Comparison of ENCODE assay signal across 8 mouse cellular contexts in the genomic region with DNA sequence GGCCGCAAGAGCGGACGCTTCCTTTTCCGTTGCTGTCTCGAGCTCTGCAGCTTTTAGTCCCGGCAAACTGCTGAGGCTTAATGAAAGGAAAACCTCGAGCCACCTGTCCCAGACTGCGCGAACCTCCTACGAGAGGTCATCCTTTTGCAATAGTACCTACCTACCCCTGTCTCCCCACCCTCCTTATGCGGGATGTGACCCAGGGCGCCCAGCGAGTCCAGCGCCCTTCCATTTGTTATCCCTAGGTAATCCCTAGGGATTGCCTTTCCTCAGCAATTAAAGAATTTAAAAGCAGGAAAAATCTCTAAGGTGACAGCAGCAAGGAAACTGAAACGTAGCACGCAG. TPM values are rescaled to one million over a fixed set of nuclear protein-coding genes. Genes with fewer than 3 reads are reported as not detected.
DNase-seq lines count a peak whose midpoint lies in the region; ATAC-seq and TF ChIP-seq lines count a peak whose summit lies in the region.

No protein-coding gene starts in this region.

- DNase-seq in layer of hippocampus, adult 2 months (ENCODE audit: low spot score in 2 of 2) = no peak
- DNase-seq in layer of hippocampus, postnatal 36 days = no peak
- DNase-seq in limb, embryonic 11.5 days (ENCODE audit: low spot score) = no peak
- no peak for DNase-seq in right cerebral cortex, postnatal 14 days
- DNase-seq in natural killer cell, adult 2 months (ENCODE audit: low spot score in 2 of 2) = no peak
- no peak for DNase-seq in right cerebral cortex, adult 2 months (ENCODE audit: low spot score in 2 of 2)

- TF ChIP-seq POLR2A in embryonic fibroblast, embryonic 13.5 days (IDR thresholded peaks at IDR 0.05; ENCODE audit: low read depth, low read length) = 0 out of 2 replicates have a peak, but pooled peaks have one; percentile 5

- ATAC-seq in limb, embryonic 11.5 days (ENCODE audit: insufficient number of reproducible peaks, low FRiP score, low TSS enrichment, low read depth) = no peak; the same call in 1 of the 2 replicates
- no peak; the same call in 1 of the 2 replicates for ATAC-seq in neural tube, embryonic 14.5 days (ENCODE audit: low read depth)

- 0 out of 2 replicates have a peak, but pooled peaks cover 5% of the 10 kb centered on the region for H3K9me3 ChIP-seq in limb, embryonic 11.5 days (ENCODE audit: control insufficient read depth, low read length)
- peaks cover 2% of the 10 kb centered on the region; the same call in 1 of the 2 replicates for H3K9me3 ChIP-seq in neural tube, embryonic 14.5 days (ENCODE audit: control insufficient read depth, low read length)

- WGBS in limb, embryonic 11.5 days = 2% methylated on average over 16 of the region's 16 CpGs
- 1% methylated on average over 16 of the region's 16 CpGs for WGBS in neural tube, embryonic 14.5 days

- TF ChIP-seq CTCF in layer of hippocampus, adult 2 months (conservative IDR thresholded peaks at IDR 0.05) = no peak
- TF ChIP-seq CTCF in embryonic fibroblast, embryonic 13.5 days (IDR thresholded peaks at IDR 0.05; ENCODE audit: borderline replicate concordance, insufficient read depth, low read length) = no peak

- H3K4me1 ChIP-seq in embryonic fibroblast, embryonic 13.5 days (ENCODE audit: control insufficient read depth, insufficient read depth, low read length) = no peaks in the 10 kb centered on the region
- peaks cover 6% of the 10 kb centered on the region; the same call in 1 of the 2 replicates for H3K4me1 ChIP-seq in limb, embryonic 11.5 days (ENCODE audit: control insufficient read depth, insufficient read depth, low read length)
- no peaks in the 10 kb centered on the region for H3K4me1 ChIP-seq in neural tube, embryonic 14.5 days (ENCODE audit: control insufficient read depth, insufficient read depth, low read length)

- H3K9ac ChIP-seq in limb, embryonic 11.5 days (ENCODE audit: low read length) = peak overlapping the region; percentile 62
- peak overlapping the region; percentile 72 for H3K9ac ChIP-seq in neural tube, embryonic 14.5 days (replicated peaks; ENCODE audit: low read depth, low read length)

- no peaks in the 10 kb centered on the region for H3K27me3 ChIP-seq in limb, embryonic 11.5 days (ENCODE audit: control insufficient read depth, insufficient read depth, low read length)
- no peaks in the 10 kb centered on the region for H3K27me3 ChIP-seq in neural tube, embryonic 14.5 days (ENCODE audit: control insufficient read depth, insufficient read depth, low read length)

- H3K36me3 ChIP-seq in limb, embryonic 11.5 days (ENCODE audit: control insufficient read depth, insufficient read depth, low read length) = peaks cover 9% of the 10 kb centered on the region
- peaks cover 18% of the 10 kb centered on the region; the same call in 1 of the 2 replicates for H3K36me3 ChIP-seq in neural tube, embryonic 14.5 days (ENCODE audit: control insufficient read depth, insufficient read depth, low read length)

- peak overlapping the region; percentile 71 for H3K4me3 ChIP-seq in layer of hippocampus, adult 2 months
- peak overlapping the region; percentile 32 for H3K4me3 ChIP-seq in embryonic fibroblast, embryonic 13.5 days (ENCODE audit: insufficient read depth, low read length)
- H3K4me3 ChIP-seq in limb, embryonic 11.5 days (ENCODE audit: low read depth, low read length) = peak overlapping the region; percentile 36
- peak overlapping the region; percentile 37 for H3K4me3 ChIP-seq in neural tube, embryonic 14.5 days (ENCODE audit: low read depth, low read length)

- H3K4me2 ChIP-seq in limb, embryonic 11.5 days (ENCODE audit: low read depth, severe bottlenecking) = peak overlapping the region; percentile 84
- H3K4me2 ChIP-seq in neural tube, embryonic 14.5 days (ENCODE audit: low read depth, low read length) = peak overlapping the region; percentile 86

- H3K27ac ChIP-seq in layer of hippocampus, adult 2 months = peak overlapping the region; percentile 95
- no peak overlapping the region; the same call in 1 of the 2 replicates for H3K27ac ChIP-seq in embryonic fibroblast, embryonic 13.5 days (ENCODE audit: insufficient read depth, low read length)
- no peak overlapping the region for H3K27ac ChIP-seq in limb, embryonic 11.5 days (replicated peaks; ENCODE audit: low read depth, low read length)
- H3K27ac ChIP-seq in neural tube, embryonic 14.5 days (ENCODE audit: low read depth, low read length) = peak overlapping the region; percentile 91

RNA-seq across cellular contexts. Expression of a gene that starts 0.3 kb away (rescaled TPM):
- 10 to 100 TPM; 24.8 to 25.0 TPM for total RNA-seq in layer of hippocampus, adult 2 months (2021)
- 10 to 100 TPM; 23.2 to 25.2 TPM for total RNA-seq in layer of hippocampus, postnatal 36 days (2021)
- polyA plus RNA-seq in embryonic fibroblast, embryonic 13.5 days (2011; ENCODE audit: insufficient read length, low read depth, missing spikeins) = 1.5 and 1.9 TPM in 2 replicates
- 11.6 and 17.7 TPM in 2 replicates for polyA plus RNA-seq in limb, embryonic 11.5 days (2014; fragmentation: Nextera tagmentation; extraction: Ambion mirVana)
- 28.5 and 30.3 TPM in 2 replicates for polyA plus RNA-seq in neural tube, embryonic 14.5 days (2014; fragmentation: Nextera tagmentation; extraction: Ambion mirVana)

RNA-seq across cellular contexts. Expression of a gene that starts 15.0 kb away (rescaled TPM):
- total RNA-seq in layer of hippocampus, adult 2 months (2021) = 10 to 100 TPM; 23.2 to 23.6 TPM
- 10 to 100 TPM; 22.9 to 27.8 TPM for total RNA-seq in layer of hippocampus, postnatal 36 days (2021)
- 9.0 and 12.2 TPM in 2 replicates for polyA plus RNA-seq in embryonic fibroblast, embryonic 13.5 days (2011; ENCODE audit: insufficient read length, low read depth, missing spikeins)
- polyA plus RNA-seq in limb, embryonic 11.5 days (2014; fragmentation: Nextera tagmentation; extraction: Ambion mirVana) = 18.5 and 21.1 TPM in 2 replicates
- polyA plus RNA-seq in neural tube, embryonic 14.5 days (2014; fragmentation: Nextera tagmentation; extraction: Ambion mirVana) = 41.0 and 42.6 TPM in 2 replicates

RNA-seq across cellular contexts. Expression of a gene that starts 30.9 kb away (rescaled TPM):
- 10 to 100 TPM; 14.5 to 15.8 TPM for total RNA-seq in layer of hippocampus, adult 2 months (2021)
- total RNA-seq in layer of hippocampus, postnatal 36 days (2021) = 10 to 100 TPM; 13.6 to 14.7 TPM
- polyA plus RNA-seq in embryonic fibroblast, embryonic 13.5 days (2011; ENCODE audit: insufficient read length, low read depth, missing spikeins) = 25.6 and 27.3 TPM in 2 replicates
- polyA plus RNA-seq in limb, embryonic 11.5 days (2014; fragmentation: Nextera tagmentation; extraction: Ambion mirVana) = 38.3 and 38.4 TPM in 2 replicates
- polyA plus RNA-seq in neural tube, embryonic 14.5 days (2014; fragmentation: Nextera tagmentation; extraction: Ambion mirVana) = 24.1 and 27.7 TPM in 2 replicates

Comparison
In these comparisons a context has a peak if more than half of its experiments do, and no peak if none do; other contexts are left out.
1. H3K27ac ChIP-seq: peak in layer of hippocampus, adult 2 months (single experiment) and neural tube, embryonic 14.5 days (single experiment); none in embryonic fibroblast, embryonic 13.5 days (single experiment) and limb, embryonic 11.5 days (single experiment).
2. Peak in every context shown above with its lines, with median percentiles within 50 percentile points of each other: H3K4me3 ChIP-seq.